Mouse (Mus musculus) layer of hippocampus, adult 8-10 months (tissue): ENCODE data around the gene Cd7. TPM values are rescaled to one million over a fixed set of nuclear protein-coding genes. Genes with fewer than 3 reads are reported as not detected.
A peak's percentile ranks its signal among the peaks of the same experiment; 100 is the strongest.
"Not testable (repeated sequence)": the region's sequence is repeated elsewhere in the genome, so short reads cannot be mapped to it uniquely, and the experiment has no call there.

Source experiments
- DNase-seq, 2 experiments: peaks; one replicate each; pipeline ENCODE4 v3.0.0; 2022; ENCODE audit warnings: low spot score in 2 of 2
- total RNA-seq, 4 experiments: library from RNA; stranded (reverse); gene quantifications; 2 replicates each; pipeline ENCODE4 v1.2.4; 2022

Gene Cd7
- total RNA-seq, 4 experiments from 2014 or later, result not detected

DNA sequence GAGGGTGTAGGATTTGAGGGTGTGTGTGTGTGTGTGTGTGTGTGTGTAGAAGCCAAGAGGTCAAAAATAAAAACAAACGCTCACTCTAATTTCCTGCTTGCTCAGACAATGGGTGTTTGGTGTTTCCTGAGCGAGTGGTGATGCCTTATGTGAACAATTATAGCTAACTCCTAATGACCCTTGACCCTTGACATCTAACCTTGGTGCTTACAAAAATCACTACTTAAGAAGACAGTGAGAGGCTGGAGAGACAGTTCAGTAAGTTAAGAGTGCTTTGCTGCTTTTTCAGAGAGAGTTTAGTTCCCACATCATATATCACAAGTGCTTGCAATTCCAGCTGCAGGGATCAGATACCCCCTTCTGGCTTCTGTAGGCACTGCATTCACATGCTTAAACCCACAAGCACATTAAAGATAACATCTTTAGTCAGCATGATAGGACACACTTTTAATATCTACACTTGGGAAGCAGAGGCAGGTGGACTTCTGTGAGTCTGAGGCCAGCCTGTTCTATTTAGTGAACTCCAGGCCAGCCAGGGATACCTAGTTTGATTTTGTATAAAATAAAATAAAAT, 8.7 kb upstream of the Cd7 start:
- no peak for DNase-seq

DNA sequence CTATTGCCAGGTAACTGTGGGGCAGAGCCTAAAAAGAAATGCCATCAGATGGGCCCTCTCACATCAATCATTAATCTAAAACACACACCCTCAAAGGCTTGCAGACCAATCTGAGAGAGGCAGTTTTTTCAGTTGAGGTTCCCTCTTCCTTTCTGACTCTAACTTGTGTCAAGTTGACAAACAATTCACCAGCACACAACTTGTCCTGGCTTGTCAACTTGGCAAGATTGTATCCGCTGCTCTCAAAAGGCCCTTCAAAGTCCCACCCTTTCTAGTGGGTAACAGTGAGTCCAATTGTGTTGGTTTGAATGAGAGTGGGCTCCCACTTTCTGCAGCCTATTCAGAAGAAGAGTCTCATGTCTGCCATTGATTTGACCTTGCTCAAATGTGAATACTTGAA, 6.1 kb upstream of the Cd7 start:
- DNase-seq, result no peak

DNA sequence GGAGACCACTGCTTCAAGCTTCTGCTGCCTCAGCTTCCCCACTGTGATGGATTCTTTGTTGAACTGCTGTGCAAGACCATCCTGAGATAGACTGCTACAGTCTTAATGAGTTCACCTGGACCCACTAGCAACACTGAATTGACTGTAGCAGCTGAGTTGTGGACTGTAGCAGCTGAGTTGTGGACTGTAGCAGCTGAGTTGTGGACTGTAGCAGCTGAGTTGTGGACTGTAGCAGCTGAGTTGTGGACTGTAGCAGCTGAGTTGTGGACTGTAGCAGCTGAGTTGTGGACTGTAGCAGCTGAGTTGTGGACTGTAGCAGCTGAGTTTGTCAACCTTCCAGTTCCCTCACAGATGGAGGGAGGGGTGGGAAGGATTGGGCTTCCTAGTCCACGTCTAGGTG, 3.8 kb upstream of the Cd7 start:
- DNase-seq, result not testable (repeated sequence)

DNA sequence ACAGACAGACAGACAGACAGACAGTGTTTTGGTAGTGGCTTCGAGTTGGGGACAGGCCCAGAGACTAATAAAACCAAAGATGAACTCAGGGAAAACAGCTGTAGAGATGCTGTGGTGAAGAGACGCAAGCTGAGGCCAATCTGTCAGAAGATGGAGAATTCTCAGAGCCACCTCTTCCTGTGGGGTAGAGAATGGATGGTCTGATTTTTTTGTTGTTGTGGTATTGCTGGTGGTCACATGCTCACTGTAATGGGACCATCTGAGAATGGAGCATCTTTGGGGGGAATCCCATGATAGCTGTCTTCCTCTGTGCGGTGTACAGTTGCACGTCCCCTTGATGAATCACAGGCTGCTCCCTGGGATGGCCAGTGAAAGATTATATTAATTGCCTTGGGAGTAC, 3.3 kb upstream of the Cd7 start:
- DNase-seq, result no peak

DNA sequence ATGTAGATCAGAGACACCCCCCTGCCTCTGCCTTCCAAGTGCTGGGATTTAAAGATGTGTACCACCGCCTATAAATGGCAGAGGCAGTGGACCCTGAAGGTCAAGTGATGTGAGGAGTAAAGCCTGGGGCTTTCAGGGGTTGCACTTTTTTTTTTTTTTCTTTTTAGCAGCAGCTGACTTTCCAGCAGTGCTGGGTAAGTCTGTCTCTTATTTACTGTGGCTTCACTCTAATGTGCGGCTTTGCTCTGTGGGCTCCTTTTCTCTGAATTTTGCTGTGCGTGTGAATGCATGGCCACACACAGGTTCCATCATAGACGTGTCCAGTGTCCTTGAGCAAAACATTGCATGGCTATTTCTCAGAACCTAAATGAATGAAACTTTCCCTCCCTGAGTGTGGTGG, 2.4 kb upstream of the Cd7 start:
- DNase-seq, result no peak

DNA sequence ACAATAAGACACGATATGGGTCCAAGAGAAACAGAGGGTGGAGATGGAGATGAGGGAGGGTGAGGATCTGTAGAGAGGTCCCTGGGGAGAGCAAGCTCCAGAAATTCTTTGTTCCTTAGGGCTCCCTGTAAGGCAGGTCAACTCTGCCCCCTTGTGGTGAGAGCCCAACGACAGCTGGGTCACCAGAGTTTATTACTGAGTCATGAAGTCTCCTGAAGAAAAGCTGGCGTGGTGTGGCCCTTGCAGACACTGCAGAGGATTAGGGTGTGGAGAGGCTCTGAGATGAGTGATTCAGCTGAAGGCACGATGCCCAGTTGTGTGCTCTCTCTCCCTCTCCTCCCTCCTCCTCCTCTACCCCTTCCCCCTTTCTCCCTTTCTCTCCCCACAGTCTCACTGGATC, 2.0 kb upstream of the Cd7 start:
- peak; percentile 52 to 80 for DNase-seq

DNA sequence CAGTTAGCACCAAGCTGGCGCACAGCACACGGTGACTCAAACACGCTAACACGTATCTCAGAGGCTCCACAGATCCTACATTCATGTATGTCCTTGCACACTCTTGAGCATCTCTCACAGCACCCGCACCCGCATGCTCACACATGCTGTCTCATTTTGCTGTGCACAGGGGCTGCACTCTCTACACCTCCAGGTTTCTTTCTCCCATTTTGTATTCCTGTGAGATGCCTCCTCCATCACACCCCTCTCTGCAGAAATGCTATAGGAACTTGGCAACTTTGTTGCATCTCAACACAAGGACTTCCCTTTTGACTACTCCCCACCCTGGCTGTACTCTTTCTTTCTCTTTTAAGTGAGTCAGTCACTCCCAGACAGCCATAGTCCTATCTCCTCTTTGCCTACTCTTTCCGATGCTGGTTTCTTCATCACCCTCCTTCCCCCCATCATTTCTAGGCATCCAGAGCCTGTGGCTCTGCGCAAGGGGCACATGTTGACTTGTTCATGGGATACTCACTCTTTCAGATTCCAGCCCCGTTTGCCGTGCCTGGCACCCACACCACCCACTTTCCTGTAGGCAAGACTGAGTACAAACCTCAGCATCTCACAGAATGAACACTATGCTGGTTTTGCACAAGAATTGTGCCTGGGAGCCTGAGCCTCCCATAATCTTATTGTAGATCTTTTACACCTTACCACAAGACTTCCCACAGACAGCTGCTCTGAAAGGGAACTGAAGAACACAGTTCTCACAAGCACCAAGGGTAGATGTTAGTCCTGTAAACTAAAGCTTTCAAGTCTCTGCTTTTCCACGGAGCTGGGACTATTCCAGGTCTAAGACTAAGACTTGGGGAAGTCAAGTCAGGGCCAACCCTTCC, 615 bp downstream of the Cd7 start:
- no peak for DNase-seq

DNA sequence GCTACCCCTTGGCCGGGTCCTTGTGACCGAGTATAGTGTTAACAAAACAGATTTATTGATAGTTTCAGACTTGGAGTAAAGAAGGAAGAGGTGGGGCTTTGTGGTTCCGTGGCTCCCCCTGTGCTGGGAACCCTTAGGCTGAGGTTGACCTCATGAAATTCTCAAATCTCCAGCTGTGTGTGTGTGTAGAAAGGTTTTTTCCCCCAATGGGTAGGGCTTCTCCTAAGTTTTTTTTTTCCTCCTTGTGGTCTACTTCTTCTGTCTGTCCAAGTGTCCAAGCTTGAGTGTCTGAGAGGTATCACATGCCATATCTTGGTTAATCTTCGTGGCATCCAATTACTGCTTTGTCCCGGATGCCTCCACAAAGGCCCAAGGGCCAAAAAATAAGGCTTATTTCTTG, 6.1 kb downstream of the Cd7 start:
- no peak for DNase-seq

DNA sequence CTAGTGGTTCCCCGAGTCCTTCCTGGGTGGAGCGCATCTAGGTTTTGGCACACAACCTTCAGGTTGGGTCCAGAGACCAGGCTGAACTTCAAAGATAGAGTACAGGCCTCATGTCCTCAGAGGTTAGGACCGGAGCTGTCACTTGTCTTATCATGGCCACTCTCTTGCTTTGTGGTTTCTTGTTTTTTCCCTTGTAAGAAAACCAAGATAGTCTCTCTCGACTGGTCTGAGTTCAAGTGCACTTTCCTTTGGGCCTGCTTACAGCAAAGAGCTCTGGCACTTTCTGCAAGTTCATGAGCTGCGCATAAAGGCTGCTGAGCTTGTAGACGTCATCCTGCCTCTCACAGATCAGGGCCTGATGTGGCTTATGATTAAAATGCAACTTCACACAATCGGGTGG, 12.0 kb downstream of the Cd7 start:
- no peak for DNase-seq

DNA sequence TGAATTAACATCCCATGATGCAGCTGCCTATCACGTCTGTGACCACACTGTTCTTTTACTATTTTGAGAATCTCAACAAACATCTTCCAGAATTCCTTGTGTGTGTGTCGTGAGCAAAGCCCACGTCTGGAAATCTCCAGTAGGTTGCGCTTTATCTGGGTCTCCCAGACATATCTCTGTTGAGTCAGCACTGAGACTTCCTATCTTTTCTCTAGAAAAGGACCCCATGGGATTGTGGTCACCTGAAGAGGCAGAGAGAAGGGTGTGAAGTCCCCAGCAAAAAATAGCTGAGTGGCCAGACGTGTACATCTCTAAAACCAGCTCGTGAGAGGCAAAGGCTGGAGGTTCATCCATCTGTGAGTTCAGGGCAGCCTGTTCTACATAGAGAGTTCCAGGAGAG, 15.1 kb downstream of the Cd7 start:
- no peak for DNase-seq

DNA sequence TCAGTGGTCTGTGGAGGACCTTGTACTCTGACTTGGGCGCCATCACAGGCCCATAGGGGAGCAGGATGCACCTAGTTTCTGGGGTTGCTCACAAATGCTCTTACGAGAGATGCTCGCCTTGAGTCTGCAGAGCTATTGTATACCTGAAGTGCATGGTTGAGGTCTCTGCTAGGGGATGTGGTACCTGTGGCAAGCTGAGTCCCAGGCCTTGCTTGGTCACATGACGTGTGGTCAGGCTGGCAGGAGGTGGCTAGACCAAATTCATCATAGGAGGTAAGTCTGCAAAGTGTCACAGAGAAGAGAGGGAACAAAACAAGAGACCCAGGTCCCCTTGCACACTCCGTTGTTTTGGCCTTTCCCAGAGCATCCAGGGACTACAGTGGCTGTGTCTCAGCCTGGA, 19.7 kb downstream of the Cd7 start:
- DNase-seq, result no peak

DNA sequence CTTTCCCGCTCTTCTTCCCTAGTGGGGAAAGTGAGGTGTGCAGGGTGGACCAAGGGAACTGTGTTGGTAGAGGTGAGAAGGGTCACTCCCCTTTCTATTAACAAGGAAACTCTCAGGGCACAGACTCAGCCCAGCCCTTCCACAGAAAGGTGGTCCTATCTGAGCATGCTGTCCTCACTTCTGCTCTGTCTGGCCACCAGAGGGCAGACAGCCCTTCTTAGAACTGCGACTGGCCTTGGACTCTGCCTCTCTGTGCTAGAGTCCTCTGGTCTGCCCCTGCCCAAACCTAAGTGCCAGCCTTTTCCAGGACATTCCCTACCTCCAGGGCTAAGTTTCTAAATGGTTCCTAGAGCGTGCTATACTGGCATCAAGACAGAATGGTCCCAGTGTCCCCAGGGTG, 21.5 kb downstream of the Cd7 start:
- DNase-seq, result peak in 1 of 2 experiments; percentile 37

DNA sequence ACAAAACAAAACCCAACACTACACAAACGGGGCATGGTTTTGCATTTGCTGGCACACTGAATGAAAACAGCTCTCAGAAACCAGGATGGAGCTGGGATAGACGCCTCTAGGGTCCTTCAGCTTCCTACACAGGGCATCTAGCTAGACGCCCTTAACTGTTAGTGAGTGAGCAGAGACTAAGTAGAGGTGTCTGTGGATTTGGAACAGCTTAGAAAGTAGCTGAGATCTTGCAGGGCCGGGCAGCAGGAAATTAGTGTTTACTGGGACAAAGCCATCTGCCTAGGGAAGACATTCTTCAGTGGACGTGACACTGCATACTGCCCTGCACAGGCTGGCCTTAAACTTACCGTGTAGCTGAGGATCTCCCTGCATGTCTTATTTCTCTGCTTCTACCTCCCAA, 23.7 kb downstream of the Cd7 start:
- no peak for DNase-seq

DNA sequence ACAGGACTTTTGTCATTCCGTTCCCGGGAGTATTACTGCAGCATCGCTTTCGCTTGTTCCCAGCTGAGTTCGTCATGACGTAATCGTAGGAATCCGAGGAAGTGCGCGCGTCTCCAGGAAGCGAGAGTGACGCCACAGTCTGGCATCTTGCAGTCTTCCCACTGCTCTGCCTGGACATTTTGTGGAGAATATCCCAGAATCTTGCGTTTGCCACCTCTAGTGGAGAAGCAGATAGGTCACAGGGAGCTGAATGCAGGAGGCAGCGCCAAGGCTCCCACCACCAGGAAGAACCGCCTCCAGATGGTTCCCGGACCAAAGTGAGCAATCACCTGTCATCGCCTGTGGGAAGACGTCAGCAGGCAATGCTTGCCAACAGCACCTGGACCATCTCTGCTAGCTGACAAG, 24.3 kb downstream of the Cd7 start:
- no peak for DNase-seq

DNA sequence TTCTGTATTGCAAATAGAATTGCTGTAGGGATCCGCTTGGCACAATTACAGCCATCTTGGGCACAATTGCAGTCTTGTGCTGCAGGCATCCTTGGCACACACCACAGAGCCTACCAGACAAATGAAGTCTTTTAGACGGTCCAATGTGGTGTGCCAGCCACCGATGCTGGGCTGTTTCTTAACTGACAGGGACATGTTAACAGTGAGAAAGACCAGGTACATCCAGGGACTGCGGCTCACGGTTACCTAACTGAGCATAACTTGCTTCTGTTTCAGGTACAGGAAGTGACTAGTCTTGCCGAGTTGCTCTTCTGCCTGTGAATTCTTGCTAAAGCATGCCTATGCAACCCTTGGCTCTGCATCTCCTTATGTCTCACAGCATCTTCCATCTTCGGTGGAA, 25.6 kb downstream of the Cd7 start:
- no peak for DNase-seq

DNA sequence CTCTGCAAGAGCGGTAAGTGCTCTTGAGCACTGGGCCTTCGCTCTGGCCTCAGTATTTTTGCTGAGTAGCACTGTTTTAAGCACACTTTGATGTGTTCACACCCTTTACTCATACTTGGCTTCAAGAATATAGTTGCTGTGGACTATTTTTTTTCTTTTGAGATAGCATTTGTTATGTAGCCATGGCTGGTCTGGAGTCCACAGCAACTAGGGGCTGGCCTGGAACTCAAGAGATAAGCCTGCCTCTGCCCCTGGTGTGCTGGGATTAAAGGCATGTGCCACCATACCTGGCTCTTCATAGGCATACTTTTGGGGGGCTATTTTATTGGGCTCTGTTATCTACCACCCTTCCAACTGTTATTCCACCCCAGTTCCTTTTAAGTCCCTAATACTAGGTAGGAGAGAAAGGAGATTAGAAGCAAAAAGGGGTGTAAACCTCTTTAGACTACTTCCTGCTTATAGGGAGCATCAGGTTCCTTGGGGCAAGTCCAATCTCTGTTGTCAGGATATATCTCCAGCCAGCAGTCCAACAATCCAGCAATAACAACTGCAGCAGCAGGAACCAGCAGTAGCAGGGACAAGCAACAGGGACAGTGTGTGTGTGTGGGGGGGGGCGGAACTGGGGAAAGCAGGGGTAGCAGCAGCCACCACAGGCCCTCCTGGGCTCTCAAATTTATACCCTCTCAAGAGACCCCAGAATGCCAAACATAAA, 29.0 kb downstream of the Cd7 start:
- no peak for DNase-seq

DNA sequence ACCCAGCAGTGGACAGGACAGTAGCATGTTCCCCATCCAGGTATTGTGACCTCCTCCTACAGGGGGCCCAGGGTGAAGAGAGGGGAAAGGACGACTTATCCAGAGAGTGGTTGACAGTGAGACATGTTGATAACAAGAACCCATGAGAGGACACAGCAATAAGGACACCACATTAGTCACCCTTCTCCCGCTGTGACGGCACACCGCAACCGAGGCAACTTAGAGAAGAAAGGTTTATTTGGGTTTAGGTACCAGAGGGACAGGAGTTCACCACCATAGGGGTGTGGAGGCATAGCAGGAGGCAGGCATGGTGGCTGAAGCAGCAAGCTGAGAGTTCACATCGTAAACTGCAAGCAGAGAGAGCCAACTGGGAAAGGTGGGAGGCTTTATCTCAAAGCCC, 33.0 kb downstream of the Cd7 start:
- no peak for DNase-seq

DNA sequence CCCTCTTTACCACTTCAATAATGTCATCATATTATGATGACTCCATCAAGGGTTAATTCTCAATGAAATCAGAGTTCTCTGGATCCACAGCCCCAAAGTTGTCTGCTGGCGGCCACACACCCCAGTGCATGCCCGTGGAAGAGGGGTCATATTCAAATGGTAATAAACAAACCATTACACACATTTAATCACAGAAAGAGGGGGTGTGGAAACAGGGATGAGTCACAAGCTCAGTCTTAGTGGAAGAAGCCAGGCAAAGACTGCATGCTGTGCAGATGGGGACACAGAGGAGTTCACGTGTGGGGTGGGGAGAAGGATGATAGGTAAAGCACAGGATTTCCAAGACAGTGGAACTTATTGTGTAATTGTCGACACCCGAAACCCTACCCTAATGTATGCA, 34.9 kb downstream of the Cd7 start:
- DNase-seq, result no peak

DNA sequence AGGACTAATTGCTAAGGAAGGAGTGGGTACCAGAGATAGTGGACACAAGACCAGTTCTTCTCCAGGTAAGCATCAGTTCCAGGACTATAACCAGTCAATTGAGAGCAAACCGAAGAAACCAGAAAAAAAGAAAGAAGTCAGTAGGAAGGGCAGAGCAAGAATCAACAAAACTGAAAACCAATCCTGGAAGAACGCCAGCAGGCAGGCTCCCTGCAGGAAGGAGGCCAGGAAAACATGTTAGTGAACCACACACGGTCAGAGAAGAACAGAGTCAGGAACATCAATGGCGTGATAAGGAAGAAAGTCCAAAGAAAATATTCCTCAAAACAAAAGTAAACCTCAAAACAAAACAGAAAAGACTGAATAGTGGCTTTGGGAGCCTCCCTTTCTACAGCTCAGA, 37.3 kb downstream of the Cd7 start:
- no peak for DNase-seq

DNA sequence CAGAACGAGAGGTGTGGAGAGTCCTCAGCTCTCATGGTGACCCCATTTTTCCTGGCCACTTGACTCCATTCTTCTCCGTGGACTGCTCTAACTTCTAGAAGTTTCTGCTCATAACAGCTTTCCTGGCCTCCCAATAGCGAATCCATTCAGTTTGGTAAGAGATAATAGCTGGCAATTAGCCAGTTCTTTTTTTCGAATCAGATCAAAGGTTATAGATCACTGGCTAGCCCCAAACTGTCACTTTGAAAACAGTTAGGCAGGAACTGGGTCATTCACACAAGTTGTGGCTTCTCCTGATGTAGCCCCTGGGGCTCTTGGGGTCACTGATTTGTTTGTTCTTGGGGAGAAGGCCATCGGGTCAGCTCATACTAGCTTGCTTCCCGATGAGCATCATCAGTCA, 44.5 kb downstream of the Cd7 start:
- DNase-seq, result no peak

DNA sequence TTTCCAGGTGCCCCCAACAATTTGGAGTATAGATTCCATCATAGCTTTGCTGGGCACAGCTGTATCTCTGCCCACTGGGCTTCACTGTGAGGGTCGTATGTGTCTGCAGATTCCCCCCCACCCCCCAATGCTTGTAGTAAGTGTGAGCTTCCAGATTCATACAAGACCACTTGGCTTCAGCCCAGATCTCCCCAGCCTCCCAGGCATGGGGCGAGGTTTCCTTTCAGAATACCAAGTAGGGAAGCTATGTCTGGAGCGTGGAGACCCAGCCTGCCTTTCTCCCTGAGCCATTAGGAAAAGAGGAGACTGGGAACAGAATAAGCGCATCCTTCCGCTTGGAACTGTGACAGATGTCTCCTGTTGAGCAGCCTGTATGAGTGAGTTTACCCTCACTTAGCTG, 45.6 kb downstream of the Cd7 start:
- DNase-seq, result no peak

DNA sequence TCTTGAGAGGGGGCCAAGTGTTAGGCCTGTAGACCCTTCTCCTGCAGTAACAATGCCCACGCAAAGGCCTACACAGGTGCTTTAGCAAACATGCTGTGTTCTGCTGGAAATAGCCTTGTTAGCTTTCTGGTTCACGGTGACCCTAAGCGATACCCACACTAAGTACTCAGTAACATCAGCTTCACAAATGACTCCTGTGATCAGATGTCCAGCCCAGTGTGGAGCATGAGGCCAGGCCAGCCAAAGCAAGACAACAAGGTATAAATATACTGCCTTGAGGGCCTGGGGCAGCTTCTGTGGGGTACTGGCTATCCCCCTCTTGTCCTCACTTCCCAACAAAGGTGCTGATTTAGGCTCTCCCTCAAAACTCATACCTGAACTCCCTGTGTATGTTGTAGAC, 46.1 kb downstream of the Cd7 start:
- DNase-seq, result no peak

DNA sequence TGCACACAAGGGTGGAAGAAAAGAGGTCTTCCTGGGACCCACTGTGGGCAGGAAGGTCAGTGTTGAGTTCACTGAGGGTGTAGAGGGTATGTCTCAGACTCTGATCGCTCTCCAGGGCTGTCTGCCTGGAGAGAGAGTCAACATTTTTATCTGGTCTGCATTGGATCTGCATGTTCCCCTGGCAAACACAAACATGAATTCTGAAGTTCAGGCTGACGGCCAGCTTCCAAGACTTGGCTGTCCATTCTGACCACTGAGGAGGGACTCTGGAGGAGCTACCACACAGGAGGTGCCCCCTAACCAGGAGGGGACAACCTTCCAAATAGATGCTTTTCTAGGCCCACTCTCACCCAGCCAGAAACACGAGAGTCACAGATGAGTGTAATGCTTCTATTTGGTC, 47.4 kb downstream of the Cd7 start:
- no peak for DNase-seq
